Mouse (Mus musculus) megakaryocyte, embryonic 14.5 days (primary cell): Measurements from ENCODE around the gene Itga1.

ENCODE experiments used
- FLI1 ChIP-seq: IDR thresholded peaks from 2 replicates; pipeline ENCODE4 v1.6.1; 2012; ENCODE audit warnings: low read length, inconsistent platforms, mixed read lengths
- GATA1 ChIP-seq: IDR thresholded peaks from 3 replicates; pipeline ENCODE4 v1.6.1; 2012; ENCODE audit warnings: mixed read lengths, low read length, inconsistent platforms, borderline replicate concordance

DNA sequence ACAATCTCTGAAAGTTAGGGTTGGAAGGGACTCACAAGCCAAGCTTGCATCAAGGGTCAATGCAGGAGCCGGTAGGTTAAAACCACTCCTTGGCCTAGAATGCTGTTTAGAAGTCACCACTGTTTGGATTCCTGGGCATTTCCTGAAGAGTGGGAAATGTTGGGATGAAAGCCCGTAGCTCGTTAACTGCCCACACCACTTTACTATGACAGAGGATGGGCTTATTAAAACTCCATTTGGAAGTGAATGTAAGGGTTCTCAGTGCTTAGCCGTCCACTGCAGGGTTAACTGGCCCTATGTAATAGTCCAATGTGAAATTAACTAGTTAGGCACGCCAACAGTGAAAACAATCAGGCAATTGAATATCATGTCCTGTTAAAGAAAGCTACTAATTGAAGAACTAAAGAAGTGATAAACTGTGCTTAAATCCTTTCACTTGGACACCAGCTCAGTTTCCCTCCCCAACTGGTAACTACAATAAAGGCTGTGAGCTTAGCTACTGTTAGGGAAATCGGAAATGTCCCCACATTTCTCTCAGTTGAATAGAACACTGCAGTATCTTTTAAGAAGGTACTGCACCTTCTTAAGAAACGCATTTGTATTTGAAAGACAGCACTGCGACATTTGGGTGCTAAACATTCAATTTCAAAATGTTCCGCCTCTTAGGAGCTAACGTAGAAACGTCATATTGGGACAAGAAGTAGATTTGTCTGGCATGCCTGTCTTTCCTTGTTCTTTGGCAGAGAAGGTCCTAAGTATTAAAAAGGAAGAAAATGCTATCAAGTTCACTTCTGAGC, 1.2 kb downstream of the Itga1 start:
- TF ChIP-seq GATA1 (no peak), FLI1 (no peak)
